Mouse (Mus musculus): ENCODE results near the gene E030018B13Rik. TPM values are rescaled to one million over a fixed set of nuclear protein-coding genes. Genes with fewer than 3 reads are reported as not detected.

E030018B13Rik gene
- total and polyA plus RNA-seq, 2 experiments from 2014 or later, result 0.15 TPM; not detected in 1

DNA sequence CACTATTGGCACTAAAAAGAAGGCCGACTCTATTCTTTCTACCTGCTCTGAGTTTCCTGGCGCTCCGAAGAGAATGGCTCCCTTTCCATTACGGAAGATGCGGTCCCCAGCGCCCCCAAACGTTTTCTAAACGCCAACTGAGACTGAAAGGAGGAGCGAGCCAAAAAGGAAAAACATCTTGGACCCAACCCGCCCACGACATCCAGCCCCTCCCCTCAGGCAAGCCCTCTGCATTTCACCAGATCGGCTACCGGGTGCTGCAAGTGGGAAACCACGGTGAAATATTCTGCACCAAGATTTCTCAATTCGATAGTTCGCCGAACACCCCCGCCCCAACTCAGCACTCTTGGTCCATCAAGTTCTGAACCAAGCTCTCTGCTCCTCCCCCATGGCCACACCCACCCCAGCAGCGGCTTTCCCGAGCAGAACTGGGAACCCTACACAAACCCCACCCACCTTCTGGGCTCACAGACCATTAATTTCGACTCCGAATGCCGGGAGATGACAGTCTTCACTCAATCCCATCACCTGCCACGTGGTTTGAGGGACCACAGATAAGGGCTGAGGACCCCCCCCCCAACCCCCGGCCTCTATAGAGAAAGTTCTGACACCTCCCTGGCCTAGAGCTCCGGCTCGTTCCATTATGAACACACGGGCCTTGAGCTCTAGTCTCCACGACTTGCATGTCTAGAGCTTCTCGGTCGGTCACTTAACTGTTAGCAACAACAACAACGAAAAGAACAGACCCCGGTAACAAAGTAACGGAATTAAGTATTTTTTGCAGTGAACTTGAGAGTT is 19.7 kb downstream of the E030018B13Rik start:
- no peak for ATAC-seq (ENCODE audit: insufficient read depth, low read depth)
- no peaks in the 10 kb centered on the region for H3K9me3 ChIP-seq (replicated peaks; ENCODE audit: control insufficient read depth, low read length)
- 2% methylated on average over 34 of the region's 34 CpGs for WGBS
- H3K36me3 ChIP-seq (replicated peaks; ENCODE audit: control insufficient read depth, insufficient read depth, low read length), result 0 out of 2 replicates have a peak, but pooled peaks cover 3% of the 10 kb centered on the region
- H3K4me1 ChIP-seq (ENCODE audit: control insufficient read depth, insufficient read depth), result peaks cover 37% of the 10 kb centered on the region
- H3K9ac ChIP-seq (replicated peaks; ENCODE audit: low read depth, low read length), result peak overlapping the region; percentile 96
- DNase-seq (ENCODE audit: low spot score), result peak; percentile 78
- H3K27ac ChIP-seq (ENCODE audit: low read depth), result peak overlapping the region; percentile 98
- no peaks in the 10 kb centered on the region for H3K27me3 ChIP-seq (ENCODE audit: control insufficient read depth, insufficient read depth, low read length)
- peak overlapping the region; percentile 87 for H3K4me2 ChIP-seq (ENCODE audit: low read depth, low read length)
- TF ChIP-seq EP300 (IDR thresholded peaks at IDR 0.05; ENCODE audit: low read depth), result no peak
- peak; percentile 38 for TF ChIP-seq CTCF (IDR thresholded peaks at IDR 0.05; ENCODE audit: low read depth)
- H3K4me3 ChIP-seq (ENCODE audit: low read depth, low read length), result peak overlapping the region; percentile 98

DNA sequence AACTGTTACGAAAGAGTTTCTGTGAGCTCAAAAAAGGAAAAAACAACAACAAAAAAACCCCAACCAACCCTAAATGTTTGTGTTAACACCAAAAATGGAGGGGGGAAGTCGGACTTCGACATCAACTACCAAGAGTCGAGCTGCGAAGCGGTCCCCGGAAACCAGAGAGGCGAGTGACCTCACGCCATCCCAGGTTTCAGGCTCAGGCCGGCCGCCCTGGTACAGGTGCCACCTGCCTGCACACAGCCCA is 20.3 kb downstream of the E030018B13Rik start:
- Histone ChIP-seq H3K9ac (replicated peaks; ENCODE audit: low read depth, low read length) (peak overlapping the region; percentile 96), H3K27ac (ENCODE audit: low read depth) (peak overlapping the region; percentile 98), H3K36me3 (replicated peaks; ENCODE audit: control insufficient read depth, insufficient read depth, low read length) (0 out of 2 replicates have a peak, but pooled peaks cover 3% of the 10 kb centered on the region), H3K4me1 (ENCODE audit: control insufficient read depth, insufficient read depth) (peaks cover 37% of the 10 kb centered on the region), H3K4me3 (ENCODE audit: low read depth, low read length) (peak overlapping the region; percentile 98), H3K4me2 (ENCODE audit: low read depth, low read length) (peak overlapping the region; percentile 87), H3K9me3 (replicated peaks; ENCODE audit: control insufficient read depth, low read length) (no peaks in the 10 kb centered on the region), H3K27me3 (ENCODE audit: control insufficient read depth, insufficient read depth, low read length) (no peaks in the 10 kb centered on the region)
- ATAC-seq (ENCODE audit: insufficient read depth, low read depth) (no peak), DNase-seq (ENCODE audit: low spot score) (no peak)
- no peak for TF ChIP-seq CTCF (IDR thresholded peaks at IDR 0.05; ENCODE audit: low read depth)
- no peak for TF ChIP-seq EP300 (IDR thresholded peaks at IDR 0.05; ENCODE audit: low read depth)
- WGBS, result under 1% methylated on average over 11 of the region's 11 CpGs

DNA sequence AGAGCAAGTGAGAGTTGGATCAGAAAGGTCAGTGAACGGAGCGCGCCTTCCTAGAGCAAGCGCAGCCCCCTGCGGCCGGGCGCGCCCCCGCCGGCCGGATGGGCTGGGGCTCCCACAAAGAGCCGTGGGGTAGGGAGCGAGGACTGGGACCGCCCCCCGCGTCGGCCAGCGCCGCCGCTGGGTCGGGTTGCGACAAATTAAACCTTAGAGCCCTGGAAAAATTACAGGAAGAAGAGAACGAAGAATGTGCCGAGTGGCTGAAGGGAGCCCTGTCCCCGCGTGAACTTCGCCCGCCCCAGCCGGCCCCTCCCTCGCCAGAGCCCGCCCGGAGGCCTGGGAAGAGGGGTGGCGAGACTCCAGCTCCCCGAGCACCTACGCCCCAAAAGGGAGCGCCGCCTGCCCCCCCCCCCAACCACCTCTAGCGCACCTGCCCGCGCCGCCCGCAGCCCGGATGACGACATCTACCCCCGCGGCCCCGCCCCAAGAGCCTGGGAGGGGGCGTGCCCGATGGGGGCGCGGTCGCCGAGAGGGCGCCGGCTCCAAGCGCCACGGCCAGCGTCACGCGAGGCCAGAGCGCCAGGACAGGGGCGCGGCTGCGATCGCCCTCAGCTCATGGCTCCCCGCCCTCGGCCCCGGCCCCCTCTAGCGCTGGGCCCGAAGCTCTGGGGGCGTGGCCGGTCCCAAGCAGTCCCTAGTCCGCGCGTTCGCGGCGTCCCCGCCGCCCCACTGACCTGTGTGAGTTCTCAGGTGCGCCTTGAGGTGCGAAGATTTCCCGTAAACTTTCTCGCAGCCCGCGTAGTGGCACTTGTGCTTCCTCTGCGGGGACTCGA is 20.8 kb downstream of the E030018B13Rik start:
- no peaks in the 10 kb centered on the region for H3K27me3 ChIP-seq (ENCODE audit: control insufficient read depth, insufficient read depth, low read length)
- H3K27ac ChIP-seq (ENCODE audit: low read depth), result peak overlapping the region; percentile 98
- ATAC-seq (ENCODE audit: insufficient read depth, low read depth) (peak; percentile 43), DNase-seq (ENCODE audit: low spot score) (peak; percentile 85)
- no peaks in the 10 kb centered on the region for H3K9me3 ChIP-seq (replicated peaks; ENCODE audit: control insufficient read depth, low read length)
- peak; percentile 26; the same call in 1 of the 2 replicates for TF ChIP-seq EP300 (IDR thresholded peaks at IDR 0.05; ENCODE audit: low read depth)
- TF ChIP-seq CTCF (IDR thresholded peaks at IDR 0.05; ENCODE audit: low read depth), result peak; percentile 19; the same call in 1 of the 2 replicates
- peaks cover 37% of the 10 kb centered on the region for H3K4me1 ChIP-seq (ENCODE audit: control insufficient read depth, insufficient read depth)
- peak overlapping the region; percentile 96 for H3K9ac ChIP-seq (replicated peaks; ENCODE audit: low read depth, low read length)
- peak overlapping the region; percentile 98 for H3K4me3 ChIP-seq (ENCODE audit: low read depth, low read length)
- H3K36me3 ChIP-seq (replicated peaks; ENCODE audit: control insufficient read depth, insufficient read depth, low read length), result 0 out of 2 replicates have a peak, but pooled peaks cover 3% of the 10 kb centered on the region
- H3K4me2 ChIP-seq (ENCODE audit: low read depth, low read length), result peak overlapping the region; percentile 87
- WGBS, result under 1% methylated on average over 61 of the region's 88 CpGs

DNA sequence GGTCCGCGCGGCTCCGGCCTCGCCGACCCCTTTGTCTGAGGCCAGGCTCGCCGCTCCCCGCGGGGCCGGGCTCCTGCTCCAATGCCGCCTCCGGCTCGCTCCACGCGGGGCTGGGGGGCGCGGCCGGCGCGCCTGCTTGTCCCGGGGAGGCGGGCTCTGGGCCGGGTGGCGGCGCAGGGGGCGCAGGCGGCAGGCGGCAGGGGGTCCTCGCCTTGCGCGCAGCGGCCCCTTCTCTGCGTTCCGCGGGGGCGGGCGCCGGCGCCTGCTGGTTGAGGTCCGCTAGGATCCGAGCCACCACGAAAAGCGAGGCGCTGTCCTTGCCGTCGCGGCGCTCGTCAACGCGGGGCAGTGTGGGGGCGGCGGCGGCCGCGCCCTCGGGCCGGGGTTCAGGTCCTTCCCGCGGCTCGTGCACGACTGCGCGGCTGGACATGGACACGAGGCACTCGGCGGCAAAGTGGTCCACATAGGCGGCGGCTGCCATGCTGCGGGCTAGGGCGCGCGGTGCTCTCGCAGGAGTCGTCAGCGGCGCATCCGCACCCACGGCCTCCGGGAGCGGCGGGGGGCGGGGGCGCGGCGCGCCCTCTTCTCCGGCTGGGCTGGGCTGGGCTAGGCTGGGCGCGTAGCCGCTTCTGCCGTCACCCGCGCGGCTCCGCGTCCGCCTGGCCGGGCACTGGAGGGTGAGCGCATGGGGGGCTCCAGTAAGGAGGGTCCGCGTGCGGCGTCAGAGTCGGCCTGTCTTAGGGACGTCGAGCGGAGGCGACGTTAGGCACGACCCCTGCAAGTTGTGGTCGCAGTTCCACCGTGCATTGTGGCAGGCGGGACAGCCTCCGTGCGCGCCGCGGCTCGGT is 21.6 kb downstream of the E030018B13Rik start:
- H3K4me3 ChIP-seq (ENCODE audit: low read depth, low read length), result peak overlapping the region; percentile 98
- H3K9ac ChIP-seq (replicated peaks; ENCODE audit: low read depth, low read length), result peak overlapping the region; percentile 96
- peak overlapping the region; percentile 98 for H3K27ac ChIP-seq (ENCODE audit: low read depth)
- ATAC-seq (ENCODE audit: insufficient read depth, low read depth), result peak; percentile 32
- 0 out of 2 replicates have a peak, but pooled peaks cover 3% of the 10 kb centered on the region for H3K36me3 ChIP-seq (replicated peaks; ENCODE audit: control insufficient read depth, insufficient read depth, low read length)
- peak; percentile 48 for DNase-seq (ENCODE audit: low spot score)
- H3K4me1 ChIP-seq (ENCODE audit: control insufficient read depth, insufficient read depth), result peaks cover 36% of the 10 kb centered on the region
- H3K9me3 ChIP-seq (replicated peaks; ENCODE audit: control insufficient read depth, low read length), result no peaks in the 10 kb centered on the region
- 1% methylated on average over 68 of the region's 121 CpGs for WGBS
- H3K4me2 ChIP-seq (ENCODE audit: low read depth, low read length), result peak overlapping the region; percentile 87
- peak; percentile 2; the same call in 1 of the 2 replicates for TF ChIP-seq EP300 (IDR thresholded peaks at IDR 0.05; ENCODE audit: low read depth)
- no peak for TF ChIP-seq CTCF (IDR thresholded peaks at IDR 0.05; ENCODE audit: low read depth)
- H3K27me3 ChIP-seq (ENCODE audit: control insufficient read depth, insufficient read depth, low read length), result no peaks in the 10 kb centered on the region

- 1% methylated on average over 43 of the region's 50 CpGs for WGBS
- DNase-seq (ENCODE audit: low spot score) (peak; percentile 100), ATAC-seq (ENCODE audit: insufficient read depth, low read depth) (peak; percentile 86)
- Histone ChIP-seq H3K27ac (ENCODE audit: low read depth) (peak within 1 kb of the TSS; percentile 99), H3K4me1 (ENCODE audit: control insufficient read depth, insufficient read depth) (peaks cover 29% of the 10 kb centered on the region), H3K27me3 (ENCODE audit: control insufficient read depth, insufficient read depth, low read length) (no peaks in the 10 kb centered on the region), H3K9ac (replicated peaks; ENCODE audit: low read depth, low read length) (peak within 1 kb of the TSS; percentile 96), H3K36me3 (replicated peaks; ENCODE audit: control insufficient read depth, insufficient read depth, low read length) (no peaks in the 10 kb centered on the region), H3K4me3 (ENCODE audit: low read depth, low read length) (peak within 1 kb of the TSS; percentile 98), H3K9me3 (replicated peaks; ENCODE audit: control insufficient read depth, low read length) (no peaks in the 10 kb centered on the region), H3K4me2 (ENCODE audit: low read depth, low read length) (peak within 1 kb of the TSS; percentile 87)
- TF ChIP-seq EP300 (IDR thresholded peaks at IDR 0.05; ENCODE audit: low read depth), result peak; percentile 18; the same call in 1 of the 2 replicates
- no peak for TF ChIP-seq CTCF (IDR thresholded peaks at IDR 0.05; ENCODE audit: low read depth)
Measured at GRCm38 (mm10) chr7:63938914-63939396, 22.3 kb downstream of the E030018B13Rik start, which contains the start of gene Klf13. Klf13 (minus strand) TSS chr7:63938915.
